Mouse (Mus musculus) heart, postnatal 0 days (tissue): Measurements from ENCODE around the gene Bcar3.

Experiments used
- CTCF ChIP-seq: IDR thresholded peaks from 2 replicates; pipeline ENCODE4 v1.5.1; 2016; ENCODE audit warnings: antibody characterized with exemption, control low read depth, low read depth
- EP300 ChIP-seq: IDR thresholded peaks from 2 replicates; pipeline ENCODE4 v1.6.1; 2016; ENCODE audit warnings: antibody characterized with exemption, low read depth

GRCm38 (mm10) chr3:122396957-122397356 lies 103.0 kb downstream of the Bcar3 start:
- TF ChIP-seq CTCF (no peak), EP300 (no peak)
